22 mouse cellular contexts compared by ENCODE assay signal in genomic region chr19:13812823-13813222, GRCm38 (mm10). TPM values are rescaled to one million over a fixed set of nuclear protein-coding genes. Genes with fewer than 3 reads are reported as not detected.
DNase-seq lines count a peak whose midpoint lies in the region; TF ChIP-seq lines count a peak whose summit lies in the region.
"Had no signal": no experiment of that assay in that cellular context is flagged by ENCODE, and none has a peak within 500 bp of the region (broad histone marks: within the 10 kb centered on the region; RNA-seq: fewer than 3 reads in every experiment).

No protein-coding gene starts in this region.

- H3K4me3 ChIP-seq in cerebellum, adult 2 months (replicated peaks; ENCODE audit: insufficient read depth, low read depth, low read length), result no peak overlapping the region
- no peak overlapping the region for H3K4me3 ChIP-seq in left cerebral cortex, adult 2 months
- H3K4me3 ChIP-seq: forebrain, embryonic 12.5 days; megakaryocyte, embryonic 14.5 days had no signal

- peak; percentile 22; the same call in 1 of the 2 replicates for TF ChIP-seq CTCF in cerebellum, adult 2 months (IDR thresholded peaks at IDR 0.05; ENCODE audit: borderline replicate concordance, insufficient read depth, low read depth, low read length)
- TF ChIP-seq CTCF in left cerebral cortex, adult 2 months (IDR thresholded peaks at IDR 0.05), result peak; percentile 30

- no peak overlapping the region for H3K27ac ChIP-seq in cerebellum, adult 2 months (ENCODE audit: insufficient read depth, low read length)
- no peak overlapping the region for H3K27ac ChIP-seq in left cerebral cortex, adult 2 months
- H3K27ac ChIP-seq: forebrain, embryonic 12.5 days had no signal

- H3K27me3 ChIP-seq in cerebellum, adult 2 months (ENCODE audit: control insufficient read depth, insufficient read depth, low read length), result no peaks in the 10 kb centered on the region
- H3K27me3 ChIP-seq: forebrain, embryonic 12.5 days; megakaryocyte, embryonic 14.5 days had no signal

- TF ChIP-seq POLR2A in cerebellum, adult 2 months (IDR thresholded peaks at IDR 0.05; ENCODE audit: borderline replicate concordance, insufficient read depth, low read length), result no peak

- intact Hi-C loops in left cerebral cortex, adult 2 months (cut with DNase I), result no loop called here
- intact Hi-C loops in heart, postnatal 14 days (cut with DNase I), result no loop called here

- DNase-seq in cerebellum, adult 2 months, result no peak
- no peak for DNase-seq in cerebellum, postnatal 10 days
- DNase-seq in left cerebral cortex, adult 2 months (ENCODE audit: extremely low spot score in 1 of 2, low spot score in 2 of 2), result no peak
- DNase-seq in left cerebral cortex, adult 9 months (ENCODE audit: low spot score in 2 of 2), result no peak
- peak; percentile 38 for DNase-seq in 416B (ENCODE audit: low read depth)
- DNase-seq in R1 (ENCODE audit: low read depth, low spot score), result peak; percentile 47
- no peak for DNase-seq in heart, postnatal 14 days
- no peak for DNase-seq in frontal cortex, adult 2 months (ENCODE audit: extremely low spot score in 1 of 2, low spot score in 1 of 2)
- DNase-seq: cerebellum, adult 11 months; heart, adult 18-20 months; layer of hippocampus, adult 9-11 months; lung, adult 2 months; right cerebral cortex, postnatal 25 days had no signal

- H3K4me1 ChIP-seq in cerebellum, adult 2 months (ENCODE audit: control insufficient read depth, insufficient read depth, low read length), result no peaks in the 10 kb centered on the region
- H3K4me1 ChIP-seq: forebrain, embryonic 12.5 days; megakaryocyte, embryonic 14.5 days had no signal

- WGBS in cerebellum, adult 2 months, result 58% methylated on average over 2 of the region's 2 CpGs

RNA-seq across cellular contexts. Expression of gene Olfr1499, which starts 6.4 kb away (rescaled TPM):
- polyA plus RNA-seq in cerebellum, adult 2 months (2012; rRNA removed), result not detected in 2 replicates
- not detected for total RNA-seq in left cerebral cortex, adult 2 months (2021)
- total RNA-seq in heart, postnatal 14 days (2021), result not detected
- not detected in 2 replicates for polyA plus RNA-seq in frontal cortex, adult 2 months (2012; rRNA removed)
- total RNA-seq: common myeloid progenitor, adult 5-6 weeks; gastrocnemius, adult 18-20 months; heart, adult 18-20 months; midbrain, postnatal 0 days had no signal
- polyA plus RNA-seq: forebrain, embryonic 12.5 days; heart, postnatal 0 days; kidney, embryonic 16.5 days; limb, embryonic 11.5 days; lung, adult 2 months; midbrain, postnatal 0 days; neural tube, embryonic 11.5 days had no signal

RNA-seq across cellular contexts. Expression of gene Olfr1497, which starts 14.8 kb away (rescaled TPM):
- not detected in 2 replicates for polyA plus RNA-seq in cerebellum, adult 2 months (2012; rRNA removed)
- not detected for total RNA-seq in left cerebral cortex, adult 2 months (2021)
- not detected for total RNA-seq in heart, postnatal 14 days (2021)
- polyA plus RNA-seq in frontal cortex, adult 2 months (2012; rRNA removed), result not detected in 2 replicates
- total RNA-seq: common myeloid progenitor, adult 5-6 weeks; gastrocnemius, adult 18-20 months; heart, adult 18-20 months; midbrain, postnatal 0 days had no signal
- polyA plus RNA-seq: forebrain, embryonic 12.5 days; heart, postnatal 0 days; kidney, embryonic 16.5 days; limb, embryonic 11.5 days; lung, adult 2 months; midbrain, postnatal 0 days; neural tube, embryonic 11.5 days had no signal

RNA-seq across cellular contexts. Expression of gene Olfr1500, which starts 17.5 kb away (rescaled TPM):
- not detected in 2 replicates for polyA plus RNA-seq in cerebellum, adult 2 months (2012; rRNA removed)
- total RNA-seq in left cerebral cortex, adult 2 months (2021), result not detected
- total RNA-seq in heart, postnatal 14 days (2021), result not detected
- not detected in 2 replicates for polyA plus RNA-seq in frontal cortex, adult 2 months (2012; rRNA removed)
- total RNA-seq: common myeloid progenitor, adult 5-6 weeks; gastrocnemius, adult 18-20 months; heart, adult 18-20 months; midbrain, postnatal 0 days had no signal
- polyA plus RNA-seq: forebrain, embryonic 12.5 days; heart, postnatal 0 days; kidney, embryonic 16.5 days; limb, embryonic 11.5 days; lung, adult 2 months; midbrain, postnatal 0 days; neural tube, embryonic 11.5 days had no signal

RNA-seq across cellular contexts. Expression of gene Olfr1496, which starts 35.1 kb away (rescaled TPM):
- not detected in 2 replicates for polyA plus RNA-seq in cerebellum, adult 2 months (2012; rRNA removed)
- total RNA-seq in left cerebral cortex, adult 2 months (2021), result not detected
- total RNA-seq in heart, postnatal 14 days (2021), result not detected
- polyA plus RNA-seq in frontal cortex, adult 2 months (2012; rRNA removed), result 0.14 and 0.48 TPM in 2 replicates
- total RNA-seq: common myeloid progenitor, adult 5-6 weeks; gastrocnemius, adult 18-20 months; heart, adult 18-20 months; midbrain, postnatal 0 days had no signal
- polyA plus RNA-seq: forebrain, embryonic 12.5 days; heart, postnatal 0 days; kidney, embryonic 16.5 days; limb, embryonic 11.5 days; lung, adult 2 months; midbrain, postnatal 0 days; neural tube, embryonic 11.5 days had no signal

RNA-seq across cellular contexts. Expression of gene Olfr1501, which starts 37.7 kb away (rescaled TPM):
- polyA plus RNA-seq in cerebellum, adult 2 months (2012; rRNA removed), result not detected in 2 replicates
- total RNA-seq in left cerebral cortex, adult 2 months (2021), result not detected
- total RNA-seq in heart, postnatal 14 days (2021), result not detected
- not detected in 2 replicates for polyA plus RNA-seq in frontal cortex, adult 2 months (2012; rRNA removed)
- total RNA-seq: common myeloid progenitor, adult 5-6 weeks; gastrocnemius, adult 18-20 months; heart, adult 18-20 months had no signal
- polyA plus RNA-seq: forebrain, embryonic 12.5 days; heart, postnatal 0 days; kidney, embryonic 16.5 days; limb, embryonic 11.5 days; lung, adult 2 months; midbrain, postnatal 0 days; neural tube, embryonic 11.5 days had no signal

Comparison
In these comparisons a context has a peak if more than half of its experiments do, and no peak if none do; other contexts are left out.
1. DNase-seq: peak in 416B (single experiment) and R1 (single experiment); none in cerebellum, adult 2 months (0 of 2), cerebellum, postnatal 10 days (0 of 2), left cerebral cortex, adult 2 months (0 of 2), left cerebral cortex, adult 9 months (0 of 2), heart, postnatal 14 days (0 of 2) and frontal cortex, adult 2 months (0 of 2).